ENCODE assay signal across 7 mouse cellular contexts in genomic region chr12:105963012-105963572, GRCm38 (mm10). TPM values are rescaled to one million over a fixed set of nuclear protein-coding genes. Genes with fewer than 3 reads are reported as not detected.
DNase-seq lines count a peak whose midpoint lies in the region; ATAC-seq and TF ChIP-seq lines count a peak whose summit lies in the region.

No protein-coding gene starts in this region.

- H3K4me3 ChIP-seq in bone marrow macrophage, adult 2 months (ENCODE audit: insufficient read depth, low read length), result peak overlapping the region; percentile 80
- peak overlapping the region; percentile 65 for H3K4me3 ChIP-seq in heart, embryonic 15.5 days
- H3K4me3 ChIP-seq in limb, embryonic 14.5 days (replicated peaks; ENCODE audit: low read length), result peak overlapping the region; percentile 49
- H3K4me3 ChIP-seq in midbrain, embryonic 12.5 days, result peak overlapping the region; percentile 47

- no peaks in the 10 kb centered on the region for H3K36me3 ChIP-seq in heart, embryonic 15.5 days
- H3K36me3 ChIP-seq in limb, embryonic 14.5 days (ENCODE audit: control insufficient read depth, insufficient read depth, low read length), result no peaks in the 10 kb centered on the region
- H3K36me3 ChIP-seq in midbrain, embryonic 12.5 days, result no peaks in the 10 kb centered on the region

- H3K9me3 ChIP-seq in heart, embryonic 15.5 days (replicated peaks), result no peaks in the 10 kb centered on the region
- no peaks in the 10 kb centered on the region for H3K9me3 ChIP-seq in limb, embryonic 14.5 days (ENCODE audit: control insufficient read depth, low read length)
- 0 out of 2 replicates have a peak, but pooled peaks cover 5% of the 10 kb centered on the region for H3K9me3 ChIP-seq in midbrain, embryonic 12.5 days

- H3K4me2 ChIP-seq in heart, embryonic 15.5 days, result peak overlapping the region; percentile 97
- peak overlapping the region; percentile 96 for H3K4me2 ChIP-seq in limb, embryonic 14.5 days (replicated peaks; ENCODE audit: low read depth, low read length, severe bottlenecking)
- H3K4me2 ChIP-seq in midbrain, embryonic 12.5 days (replicated peaks), result peak overlapping the region; percentile 79

- TF ChIP-seq CTCF in bone marrow macrophage, adult 2 months (IDR thresholded peaks at IDR 0.05; ENCODE audit: low read depth, low read length), result 0 out of 2 replicates have a peak, but pooled peaks have one; percentile 4

- peak overlapping the region; percentile 55 for H3K9ac ChIP-seq in heart, embryonic 15.5 days
- H3K9ac ChIP-seq in limb, embryonic 14.5 days (ENCODE audit: low read depth, low read length, severe bottlenecking), result peak overlapping the region; percentile 49
- peak overlapping the region; percentile 64 for H3K9ac ChIP-seq in midbrain, embryonic 12.5 days (replicated peaks)

- WGBS in heart, embryonic 15.5 days, result 4% methylated on average over 30 of the region's 30 CpGs
- 3% methylated on average over 29 of the region's 30 CpGs for WGBS in limb, embryonic 14.5 days
- 4% methylated on average over 30 of the region's 30 CpGs for WGBS in midbrain, embryonic 12.5 days

- H3K27ac ChIP-seq in bone marrow macrophage, adult 2 months (ENCODE audit: insufficient read depth, low read depth, low read length), result no peak overlapping the region
- H3K27ac ChIP-seq in heart, embryonic 15.5 days, result no peak overlapping the region
- H3K27ac ChIP-seq in limb, embryonic 14.5 days (replicated peaks; ENCODE audit: low read depth, low read length), result no peak overlapping the region
- H3K27ac ChIP-seq in midbrain, embryonic 12.5 days (replicated peaks), result no peak overlapping the region

- peak; percentile 48 for ATAC-seq in heart, embryonic 15.5 days (replicated peaks; ENCODE audit: insufficient number of reproducible peaks, insufficient read depth, low FRiP score, low read depth)
- peak; percentile 54 for ATAC-seq in limb, embryonic 14.5 days (ENCODE audit: low FRiP score, low read depth)
- no peak; the same call in 1 of the 2 replicates for ATAC-seq in midbrain, embryonic 12.5 days (ENCODE audit: low FRiP score, low read depth)

- TF ChIP-seq POLR2A in bone marrow macrophage, adult 2 months (IDR thresholded peaks at IDR 0.05; ENCODE audit: borderline replicate concordance, low read depth, low read length), result no peak
- no peak for TF ChIP-seq POLR2A in limb, embryonic 14.5 days (IDR thresholded peaks at IDR 0.05; ENCODE audit: borderline replicate concordance, extremely low read depth, insufficient read depth, insufficient read length)

- peaks cover 32% of the 10 kb centered on the region for H3K27me3 ChIP-seq in heart, embryonic 15.5 days
- peaks cover 17% of the 10 kb centered on the region for H3K27me3 ChIP-seq in limb, embryonic 14.5 days (ENCODE audit: control insufficient read depth, insufficient read depth, low read length)
- peaks cover 36% of the 10 kb centered on the region; the same call in 1 of the 2 replicates for H3K27me3 ChIP-seq in midbrain, embryonic 12.5 days

- H3K4me1 ChIP-seq in bone marrow macrophage, adult 2 months (ENCODE audit: control insufficient read depth, insufficient read depth, low read length), result peaks cover 15% of the 10 kb centered on the region
- peaks cover 21% of the 10 kb centered on the region for H3K4me1 ChIP-seq in heart, embryonic 15.5 days (replicated peaks)
- H3K4me1 ChIP-seq in limb, embryonic 14.5 days (ENCODE audit: control insufficient read depth, insufficient read depth, low read length), result peaks cover 2% of the 10 kb centered on the region
- peaks cover 53% of the 10 kb centered on the region for H3K4me1 ChIP-seq in midbrain, embryonic 12.5 days

- DNase-seq in ovary, postnatal 14 days (ENCODE audit: low spot score), result peak; percentile 8
- DNase-seq in ovary, adult 18-20 months (ENCODE audit: low spot score), result no peak
- DNase-seq in limb, embryonic 14.5 days (ENCODE audit: low spot score), result no peak
- DNase-seq in right cerebral cortex, postnatal 4 days, result no peak

RNA-seq across cellular contexts. Expression of gene Vrk1, which starts 46.9 kb away (rescaled TPM):
- polyA plus RNA-seq in bone marrow macrophage, adult 2 months (2012; ENCODE audit: insufficient read depth, insufficient read length, missing spikeins), result 37.0 and 42.9 TPM in 2 replicates
- polyA plus RNA-seq in heart, embryonic 15.5 days (2015; fragmentation: Nextera tagmentation; extraction: Ambion mirVana), result 36.7 and 40.8 TPM in 2 replicates
- 25.3 and 36.1 TPM in 2 replicates for polyA plus RNA-seq in limb, embryonic 14.5 days (2012; rRNA removed)
- 50.2 and 52.4 TPM in 2 replicates for polyA plus RNA-seq in limb, embryonic 14.5 days (2014; fragmentation: Nextera tagmentation; extraction: Ambion mirVana)
- 77.2 and 78.6 TPM in 2 replicates for polyA plus RNA-seq in midbrain, embryonic 12.5 days (2016; fragmentation: Nextera tagmentation; extraction: Ambion mirVana)
